Mouse (Mus musculus) bone marrow, adult 2 months (tissue): Measurements from ENCODE around the gene Stxbp3.

Experiments used
- CTCF ChIP-seq: fragments of 200-500 bp; IDR thresholded peaks from 2 replicates; pipeline ENCODE4 v1.5.1; 2011; ENCODE audit warnings: low read length, control low read depth; ENCODE audit not compliant: control insufficient read depth, insufficient read depth
- POLR2A ChIP-seq: fragments of 200-500 bp; IDR thresholded peaks from 2 replicates; pipeline ENCODE4 v1.6.1; 2011; ENCODE audit warnings: low read depth, mild to moderate bottlenecking, control low read depth, low read length, borderline replicate concordance; ENCODE audit not compliant: control insufficient read depth

DNA sequence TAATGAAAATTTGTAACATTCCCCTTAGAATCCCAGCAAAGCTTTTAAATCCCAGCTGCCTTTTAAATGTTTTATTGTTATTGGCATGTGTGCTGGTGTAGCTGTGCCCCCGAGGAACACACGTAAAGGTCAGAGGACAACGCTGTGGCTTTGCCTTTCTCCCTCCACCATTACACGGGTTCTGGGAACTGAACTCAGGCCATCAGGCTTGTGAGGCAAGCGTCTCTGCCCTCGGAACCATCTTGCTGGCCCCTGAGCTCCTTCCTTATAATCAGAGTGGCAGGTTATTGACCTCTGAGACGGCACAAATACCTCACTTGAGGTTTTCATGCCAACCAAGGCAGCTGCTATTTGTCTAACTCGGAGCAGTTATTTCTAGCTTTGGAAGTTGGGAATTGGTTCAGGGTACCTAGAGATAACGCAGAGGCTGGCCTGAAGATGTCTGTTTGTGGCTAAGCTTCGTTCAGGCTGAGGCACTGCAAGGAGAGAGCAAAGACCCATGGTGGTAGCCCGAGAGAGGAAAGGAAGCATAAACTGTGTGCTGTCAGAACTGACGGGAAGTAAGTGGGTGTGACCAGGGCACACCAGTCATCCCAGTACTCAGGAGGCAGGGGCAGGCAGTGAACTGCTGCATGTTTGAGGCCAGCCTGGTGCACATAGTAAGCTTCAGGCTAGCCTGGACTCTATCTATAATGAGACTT lies 52.4 kb downstream of the Stxbp3 start:
- no peak for TF ChIP-seq CTCF
- no peak for TF ChIP-seq POLR2A
